Comparison of ENCODE assay signal across 8 mouse cellular contexts in genomic region chr14:121963942-121964335, GRCm38 (mm10). TPM values are rescaled to one million over a fixed set of nuclear protein-coding genes. Genes with fewer than 3 reads are reported as not detected.
DNase-seq lines count a peak whose midpoint lies in the region; ATAC-seq and TF ChIP-seq lines count a peak whose summit lies in the region.

No protein-coding gene starts in this region.

- DNase-seq in heart, embryonic 10.5 days (ENCODE audit: low spot score): no peak
- DNase-seq in thymus, adult 2 months: no peak
- DNase-seq in thymus, postnatal 10 days (ENCODE audit: low spot score in 2 of 2): no peak
- no peak for DNase-seq in liver, embryonic 11.5 days (ENCODE audit: low spot score)
- no peak for DNase-seq in embryo, embryonic 10.5 days (ENCODE audit: low spot score)
- no peak for DNase-seq in layer of hippocampus, adult 9-11 months
- DNase-seq in cerebellum, postnatal 36 days: no peak

- WGBS in heart, embryonic 16.5 days: 19% methylated on average over 4 of the region's 4 CpGs
- 56% methylated on average over 4 of the region's 4 CpGs for WGBS in heart, embryonic 10.5 days
- 38% methylated on average over 4 of the region's 4 CpGs for WGBS in thymus, adult 2 months
- WGBS in liver, embryonic 11.5 days: 50% methylated on average over 4 of the region's 4 CpGs

- H3K36me3 ChIP-seq in heart, embryonic 16.5 days (ENCODE audit: control insufficient read depth, insufficient read depth): no peaks in the 10 kb centered on the region
- H3K36me3 ChIP-seq in heart, embryonic 10.5 days: no peaks in the 10 kb centered on the region
- H3K36me3 ChIP-seq in thymus, adult 2 months (ENCODE audit: control insufficient read depth, insufficient read depth, low read length): no peaks in the 10 kb centered on the region
- no peaks in the 10 kb centered on the region for H3K36me3 ChIP-seq in liver, embryonic 11.5 days (ENCODE audit: control insufficient read depth, insufficient read depth, low read length)

- H3K27me3 ChIP-seq in heart, embryonic 16.5 days (ENCODE audit: control insufficient read depth, insufficient read depth, low read length): no peaks in the 10 kb centered on the region
- H3K27me3 ChIP-seq in heart, embryonic 10.5 days (ENCODE audit: insufficient read depth, poor library complexity, severe bottlenecking): no peaks in the 10 kb centered on the region
- no peaks in the 10 kb centered on the region for H3K27me3 ChIP-seq in thymus, adult 2 months (ENCODE audit: control insufficient read depth, insufficient read depth, low read length)
- H3K27me3 ChIP-seq in liver, embryonic 11.5 days (replicated peaks; ENCODE audit: control insufficient read depth, insufficient read depth, low read length): no peaks in the 10 kb centered on the region

- peak overlapping the region; percentile 75 for H3K27ac ChIP-seq in heart, embryonic 16.5 days (ENCODE audit: low read length)
- H3K27ac ChIP-seq in heart, embryonic 10.5 days: no peak overlapping the region
- H3K27ac ChIP-seq in thymus, adult 2 months (ENCODE audit: control insufficient read depth, insufficient read depth, low read length): peak overlapping the region; percentile 75
- H3K27ac ChIP-seq in liver, embryonic 11.5 days (ENCODE audit: low read depth, low read length): no peak overlapping the region

- H3K4me1 ChIP-seq in heart, embryonic 16.5 days (ENCODE audit: control insufficient read depth, insufficient read depth, low read length): peaks cover 35% of the 10 kb centered on the region
- peaks cover 32% of the 10 kb centered on the region for H3K4me1 ChIP-seq in heart, embryonic 10.5 days
- H3K4me1 ChIP-seq in thymus, adult 2 months (replicated peaks; ENCODE audit: control insufficient read depth, insufficient read depth, low read length): peaks cover 27% of the 10 kb centered on the region
- peaks cover 38% of the 10 kb centered on the region for H3K4me1 ChIP-seq in liver, embryonic 11.5 days (replicated peaks; ENCODE audit: control insufficient read depth, insufficient read depth, low read length)

- ATAC-seq in heart, embryonic 16.5 days (replicated peaks; ENCODE audit: extremely low read depth, insufficient read depth, low FRiP score): no peak
- ATAC-seq in liver, embryonic 11.5 days (replicated peaks; ENCODE audit: low FRiP score): no peak

- TF ChIP-seq CTCF in thymus, adult 2 months (IDR thresholded peaks at IDR 0.05; ENCODE audit: borderline replicate concordance, control insufficient read depth, extremely low read depth, insufficient read depth, low read length, poor library complexity): no peak

- no peak for TF ChIP-seq POLR2A in thymus, adult 2 months (IDR thresholded peaks at IDR 0.05; ENCODE audit: control insufficient read depth, extremely low read depth, insufficient read depth, low read length, poor library complexity)

- H3K4me2 ChIP-seq in heart, embryonic 16.5 days (ENCODE audit: low read depth, low read length): peak overlapping the region; percentile 41
- H3K4me2 ChIP-seq in liver, embryonic 11.5 days: peak overlapping the region; percentile 15

- H3K9ac ChIP-seq in heart, embryonic 16.5 days (ENCODE audit: low read length): peak overlapping the region; percentile 30
- H3K9ac ChIP-seq in liver, embryonic 11.5 days (ENCODE audit: low read depth, low read length): peak overlapping the region; percentile 25; the same call in 1 of the 2 replicates

- H3K9me3 ChIP-seq in heart, embryonic 16.5 days (replicated peaks; ENCODE audit: control insufficient read depth, low read length): no peaks in the 10 kb centered on the region
- H3K9me3 ChIP-seq in heart, embryonic 10.5 days: no peaks in the 10 kb centered on the region
- H3K9me3 ChIP-seq in liver, embryonic 11.5 days (ENCODE audit: control insufficient read depth, low read length): no peaks in the 10 kb centered on the region

- peak overlapping the region; percentile 29 for H3K4me3 ChIP-seq in heart, embryonic 16.5 days (ENCODE audit: low read length)
- H3K4me3 ChIP-seq in heart, embryonic 10.5 days: no peak overlapping the region
- peak overlapping the region; percentile 31; the same call in 1 of the 2 replicates for H3K4me3 ChIP-seq in thymus, adult 2 months (ENCODE audit: control insufficient read depth, insufficient read depth, low read length)
- H3K4me3 ChIP-seq in liver, embryonic 11.5 days (ENCODE audit: low read depth, low read length): peak overlapping the region; percentile 24

RNA-seq across cellular contexts. Expression of gene Gpr183, which starts 1.1 kb away (rescaled TPM):
- 2.4 and 3.6 TPM in 2 replicates for polyA plus RNA-seq in heart, embryonic 16.5 days (2015; fragmentation: Nextera tagmentation; extraction: Ambion mirVana)
- 1.6 and 2.3 TPM in 2 replicates for polyA plus RNA-seq in heart, embryonic 10.5 days (2016; fragmentation: Nextera tagmentation; extraction: Ambion mirVana)
- polyA plus RNA-seq in thymus, adult 2 months (2012; rRNA removed): 10.1 and 10.3 TPM in 2 replicates
- 3.2 and 3.9 TPM in 2 replicates for polyA plus RNA-seq in liver, embryonic 11.5 days (2014; fragmentation: Nextera tagmentation; extraction: Ambion mirVana)

RNA-seq across cellular contexts. Expression of gene Gpr18, which starts 48.4 kb away (rescaled TPM):
- 0.22 and 1.00 TPM in 2 replicates for polyA plus RNA-seq in heart, embryonic 16.5 days (2015; fragmentation: Nextera tagmentation; extraction: Ambion mirVana)
- polyA plus RNA-seq in heart, embryonic 10.5 days (2016; fragmentation: Nextera tagmentation; extraction: Ambion mirVana): 0.34 TPM in 1 of 2 replicates, not detected in the other
- 24.8 and 32.8 TPM in 2 replicates for polyA plus RNA-seq in thymus, adult 2 months (2012; rRNA removed)
- not detected in 2 replicates for polyA plus RNA-seq in liver, embryonic 11.5 days (2014; fragmentation: Nextera tagmentation; extraction: Ambion mirVana)

Comparison
In these comparisons a context has a peak if more than half of its experiments do, and no peak if none do; other contexts are left out.
1. H3K27ac ChIP-seq: peak in heart, embryonic 16.5 days (single experiment) and thymus, adult 2 months (single experiment); none in heart, embryonic 10.5 days (single experiment) and liver, embryonic 11.5 days (single experiment).
2. RNA of gene Gpr18, which starts 48.4 kb away (polyA plus RNA-seq): 24.8 to 32.8 TPM in thymus, adult 2 months; 0.22 to 1.00 TPM in heart, embryonic 16.5 days, 0.34 TPM in heart, embryonic 10.5 days and not detected in liver, embryonic 11.5 days; every median in the first group is over 10 times any median in the second.